Mouse (Mus musculus) bone marrow macrophage, adult 2 months (primary cell): ENCODE measurements around the gene Gtf2h2.

Source experiments
- CTCF ChIP-seq: IDR thresholded peaks from 2 replicates; pipeline ENCODE4 v1.5.1; 2012; ENCODE audit warnings: low read depth, mild to moderate bottlenecking, low read length, moderate library complexity
- POLR2A ChIP-seq: IDR thresholded peaks from 2 replicates; pipeline ENCODE4 v1.6.1; 2012; ENCODE audit warnings: mild to moderate bottlenecking, low read depth, low read length, borderline replicate concordance

DNA sequence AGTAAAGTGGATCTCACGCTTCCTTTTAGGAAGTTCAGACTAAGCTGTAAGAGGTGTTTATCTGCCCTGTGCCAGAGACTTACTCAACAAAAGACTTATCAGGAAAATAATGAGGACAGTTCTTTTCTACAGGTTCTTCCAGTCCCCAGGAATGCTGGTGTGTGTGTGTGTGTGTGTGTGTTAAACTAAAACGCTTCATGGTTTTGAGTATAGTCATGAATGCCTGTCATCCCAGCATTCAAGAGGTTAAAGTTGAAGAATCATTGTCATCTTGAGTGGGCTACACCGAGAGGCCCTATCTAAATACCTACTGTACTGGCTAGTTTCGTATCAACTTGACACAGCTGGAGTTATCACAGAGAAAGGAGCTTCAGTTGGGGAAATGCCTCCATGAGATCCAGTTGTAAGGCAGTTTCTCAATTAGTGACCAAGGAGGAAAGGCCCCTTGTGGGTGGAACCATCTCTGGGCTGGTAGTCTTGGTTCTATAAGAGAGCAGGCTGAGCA lies 19.5 kb upstream of the Gtf2h2 start:
- TF ChIP-seq POLR2A (no peak), CTCF (no peak)
